Mouse (Mus musculus) hindbrain, embryonic 14.5 days (tissue): Measurements from ENCODE around the gene Wnk3. TPM values are rescaled to one million over a fixed set of nuclear protein-coding genes. Genes with fewer than 3 reads are reported as not detected.
"Not testable (repeated sequence)": the region's sequence is repeated elsewhere in the genome, so short reads cannot be mapped to it uniquely, and the experiment has no call there.

Experiments used
- ATAC-seq: fragments of 200-750 bp; cut with Nextera tagmentation; 2 replicates; pipeline ENCODE4 v1.8.0; 2017; ENCODE audit warnings: moderate number of reproducible peaks, mild to moderate bottlenecking, moderate TSS enrichment, moderate library complexity; ENCODE audit not compliant: low FRiP score
- DNase-seq: peaks from one replicate; pipeline ENCODE4 v3.0.0-alpha.2; 2015; ENCODE audit warnings: low spot score
- H3K27ac ChIP-seq: fragments of 300-500 bp; sonication (generic); 2 replicates; pipeline ENCODE4 v1.5.1; 2014; ENCODE audit warnings: mild to moderate bottlenecking, moderate library complexity
- H3K27me3 ChIP-seq: fragments of 300-500 bp; sonication (generic); 2 replicates; pipeline ENCODE4 v1.6.1; 2014; ENCODE audit warnings: mild to moderate bottlenecking, low read length, mixed read lengths; ENCODE audit not compliant: control insufficient read depth, insufficient read depth
- H3K36me3 ChIP-seq: fragments of 300-500 bp; sonication (generic); replicated peaks from 2 replicates; pipeline ENCODE4 v1.6.1; 2014; ENCODE audit not compliant: control insufficient read depth, insufficient read depth
- H3K4me1 ChIP-seq: fragments of 300-500 bp; sonication (generic); replicated peaks from 2 replicates; pipeline ENCODE4 v1.6.1; 2014; ENCODE audit warnings: antibody characterized with exemption, low read length, mixed read lengths; ENCODE audit not compliant: control insufficient read depth, insufficient read depth
- H3K4me2 ChIP-seq: fragments of 300-500 bp; sonication (generic); replicated peaks from 2 replicates; pipeline ENCODE4 v1.6.1; 2014; ENCODE audit warnings: mild to moderate bottlenecking, moderate library complexity
- H3K4me3 ChIP-seq: fragments of 300-500 bp; sonication (generic); replicated peaks from 2 replicates; pipeline ENCODE4 v1.5.1; 2014; ENCODE audit warnings: mild to moderate bottlenecking, low read length
- H3K9ac ChIP-seq: fragments of 300-500 bp; sonication (generic); 2 replicates; pipeline ENCODE4 v1.6.1; 2014
- H3K9me3 ChIP-seq: fragments of 300-500 bp; sonication (generic); 2 replicates; pipeline ENCODE4 v1.6.1; 2016; ENCODE audit warnings: low read length; ENCODE audit not compliant: control insufficient read depth
- WGBS: fragments of 180-500 bp; shearing (Covaris S2); extraction: QIAGEN DNeasy Blood & Tissue Kit; methylation state at CpG from one replicate; pipeline ENCODE4 v1.1.7; 2014; 5-methylcytosine and 5-hydroxymethylcytosine counted together
- polyA plus RNA-seq: library from polyadenylated mRNA; unstranded; fragments of >200 nt; fragmentation: Nextera tagmentation; extraction: Ambion mirVana; gene quantifications from 2 replicates; pipeline ENCODE4 v1.2.1, GENCODE M21; 2014

Gene Wnk3
- polyA plus RNA-seq: 22.7 and 24.6 TPM in 2 replicates

DNA sequence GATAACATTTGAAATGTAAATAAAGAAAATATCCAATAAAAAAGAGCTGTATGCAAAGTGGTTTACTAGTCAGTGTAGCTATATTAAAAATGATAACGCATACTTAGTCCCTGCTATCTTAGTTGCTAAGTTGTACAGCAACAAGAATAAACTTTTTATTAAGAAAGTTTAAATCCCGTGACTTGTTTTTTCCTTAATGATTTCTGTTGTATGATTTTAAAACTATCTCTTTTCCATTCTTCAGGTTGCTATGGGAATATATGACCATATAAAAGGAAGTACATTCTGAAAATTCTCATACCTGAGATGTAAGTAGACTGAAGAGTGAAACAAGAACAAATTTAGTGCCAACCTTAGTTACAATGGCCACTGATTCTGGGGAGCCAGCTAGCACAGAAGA, at the start of gene Wnk3:
Gene Wnk3 (plus strand): TSS at position 301 of the 400 bp plus-strand sequence.
- WGBS: 100% methylated on average over 2 of the region's 2 CpGs
- H3K27ac ChIP-seq: no peak within 1 kb of the TSS
- no peaks in the 10 kb centered on the region for H3K27me3 ChIP-seq

DNA sequence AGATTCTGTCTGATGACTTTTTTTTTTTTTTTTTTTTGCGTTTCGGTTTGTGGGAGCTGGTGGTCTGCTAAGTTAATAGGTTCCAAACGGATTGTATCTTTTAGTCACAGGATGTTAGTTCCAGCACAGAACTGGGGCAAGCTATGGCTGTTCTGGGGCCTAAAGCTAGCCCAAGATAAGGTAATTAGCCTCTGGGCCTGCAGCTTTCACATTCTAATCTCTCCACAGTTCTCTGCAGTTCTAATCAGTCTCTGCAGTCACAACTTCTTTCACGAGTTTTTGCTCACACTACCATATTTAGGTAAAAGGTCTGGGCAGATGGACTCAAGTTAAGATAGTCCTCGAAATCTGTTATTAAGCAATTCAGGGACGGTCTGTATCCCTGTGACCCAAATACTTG, 39.5 kb upstream of the Wnk3 start:
- Histone ChIP-seq H3K9ac (no peak overlapping the region), H3K27me3 (no peaks in the 10 kb centered on the region), H3K4me3 (no peak overlapping the region), H3K27ac (no peak overlapping the region), H3K36me3 (no peaks in the 10 kb centered on the region), H3K4me1 (no peaks in the 10 kb centered on the region), H3K9me3 (no peaks in the 10 kb centered on the region), H3K4me2 (no peak overlapping the region)
- WGBS: 78% methylated on average over 6 of the region's 6 CpGs
- no peak for DNase-seq
- no peak for ATAC-seq

More for the DNA sequence above, at the start of gene Wnk3:
- DNase-seq: no peak
- Histone ChIP-seq H3K9me3 (no peaks in the 10 kb centered on the region), H3K9ac (no peak within 1 kb of the TSS), H3K4me1 (no peaks in the 10 kb centered on the region), H3K4me3 (no peak within 1 kb of the TSS), H3K36me3 (peaks cover 12% of the 10 kb centered on the region; the same call in 1 of the 2 replicates), H3K4me2 (no peak within 1 kb of the TSS)
- no peak for ATAC-seq

DNA sequence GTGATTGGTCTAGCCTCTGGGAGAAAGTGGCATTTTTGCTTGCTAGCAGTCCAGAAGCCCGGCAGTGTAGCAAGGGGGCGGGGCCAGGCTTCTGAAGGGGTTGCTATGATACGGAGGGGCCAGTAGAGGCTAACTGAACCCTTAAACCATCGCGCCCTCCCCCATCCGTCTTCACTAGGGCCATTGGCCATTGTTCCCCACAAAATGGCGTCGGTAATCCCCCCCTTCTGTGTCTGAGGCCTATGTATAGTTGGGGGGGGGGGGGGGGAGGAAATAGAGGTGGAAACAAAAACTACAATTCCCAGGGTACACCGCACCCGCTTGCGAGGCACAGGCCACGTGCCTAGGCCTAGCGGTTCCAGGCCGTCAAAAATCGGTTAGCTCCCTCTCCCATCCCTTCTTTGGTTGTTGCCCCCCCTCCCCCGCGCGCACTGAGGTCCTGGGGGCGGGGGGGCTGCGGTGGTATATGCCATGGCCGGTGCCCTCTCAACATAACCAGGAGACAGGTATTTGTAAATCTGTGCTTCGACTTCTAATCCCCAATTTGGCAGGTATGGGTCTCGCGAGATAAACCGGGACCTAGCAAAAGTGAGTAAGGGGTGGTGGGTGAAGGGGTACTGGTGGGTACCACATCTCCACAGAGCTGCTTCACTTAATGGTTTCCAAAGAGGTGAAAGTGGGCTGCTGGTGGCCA, 29.3 kb upstream of the Wnk3 start:
- 13% methylated on average over 22 of the region's 25 CpGs for WGBS
- H3K36me3 ChIP-seq: no peaks in the 10 kb centered on the region
- peak; percentile 78 for ATAC-seq
- H3K9ac ChIP-seq: peak overlapping the region; percentile 57
- no peaks in the 10 kb centered on the region for H3K9me3 ChIP-seq
- peak overlapping the region; percentile 90 for H3K27ac ChIP-seq
- peak overlapping the region; percentile 57 for H3K4me2 ChIP-seq
- peak overlapping the region; percentile 41 for H3K4me3 ChIP-seq
- peak; percentile 76 for DNase-seq
- H3K4me1 ChIP-seq: no peaks in the 10 kb centered on the region
- H3K27me3 ChIP-seq: no peaks in the 10 kb centered on the region; the same call in 1 of the 2 replicates

DNA sequence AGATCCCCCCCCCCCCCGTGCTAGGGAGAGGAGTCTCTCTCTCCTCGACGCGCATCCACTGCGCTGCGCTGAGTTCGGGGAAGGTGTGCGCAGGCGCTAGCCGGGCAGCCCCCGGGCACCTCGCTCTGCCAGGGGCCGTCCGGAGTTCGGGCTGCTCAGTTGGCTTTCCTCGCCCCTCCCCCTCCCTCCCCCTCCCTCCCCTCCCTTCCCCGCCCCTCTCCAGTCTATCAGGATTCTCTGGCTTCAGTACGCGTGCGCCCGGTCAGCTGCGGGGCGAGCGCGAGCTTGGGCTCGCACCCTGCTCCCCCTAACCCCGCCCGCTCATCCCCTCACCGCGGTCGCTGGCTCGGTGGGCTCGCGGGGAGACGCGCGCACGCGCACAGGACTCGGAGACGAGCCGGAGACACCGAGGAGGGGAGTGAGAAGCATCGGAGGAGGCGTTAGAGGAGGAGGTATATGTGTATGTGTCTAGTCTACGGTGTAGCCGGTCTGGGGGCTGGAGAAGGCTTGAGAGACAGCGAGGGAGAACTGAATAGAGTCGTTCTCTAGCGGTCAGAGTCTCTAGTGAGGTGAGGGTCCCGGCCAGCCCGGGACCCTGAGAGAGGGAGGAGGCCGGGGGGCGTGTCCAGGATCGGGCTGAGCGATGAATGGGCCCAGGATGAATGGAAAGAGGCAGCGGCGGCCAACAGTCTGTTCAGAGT, 28.5 kb upstream of the Wnk3 start:
- DNase-seq (peak; percentile 86), ATAC-seq (peak; percentile 94)
- H3K4me1 ChIP-seq: no peaks in the 10 kb centered on the region

DNA sequence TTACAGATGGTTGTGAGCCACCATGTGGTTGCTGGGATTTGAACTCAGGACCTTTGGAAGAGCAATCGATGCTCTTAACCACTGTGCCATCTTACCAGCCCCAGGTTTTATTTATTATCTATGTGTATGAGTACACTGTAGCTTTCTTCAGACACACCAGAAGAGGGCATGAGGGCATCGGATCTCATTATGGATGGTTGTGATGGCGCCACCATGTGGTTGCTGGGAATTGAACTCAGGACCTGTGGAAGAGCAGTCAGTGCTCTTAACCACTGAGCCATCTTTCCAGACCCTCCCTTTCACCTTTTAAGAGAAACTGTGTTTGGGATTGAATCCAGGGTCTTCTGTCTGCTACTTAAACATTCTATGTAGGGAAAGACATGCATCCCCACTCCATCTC, 24.7 kb upstream of the Wnk3 start:
- not testable (repeated sequence) for ATAC-seq, H3K9me3 ChIP-seq, H3K4me2 ChIP-seq, DNase-seq, H3K27ac ChIP-seq, H3K4me1 ChIP-seq, H3K9ac ChIP-seq, H3K4me3 ChIP-seq, H3K27me3 ChIP-seq, H3K36me3 ChIP-seq
- 70% methylated on average over 3 of the region's 3 CpGs for WGBS

More for the DNA sequence above, 28.5 kb upstream of the Wnk3 start:
- 23% methylated on average over 23 of the region's 58 CpGs for WGBS
- Histone ChIP-seq H3K4me2 (peak overlapping the region; percentile 57), H3K9ac (peak overlapping the region; percentile 57), H3K27me3 (no peaks in the 10 kb centered on the region; the same call in 1 of the 2 replicates), H3K36me3 (no peaks in the 10 kb centered on the region), H3K4me3 (peak overlapping the region; percentile 41), H3K9me3 (no peaks in the 10 kb centered on the region), H3K27ac (peak overlapping the region; percentile 90)

DNA sequence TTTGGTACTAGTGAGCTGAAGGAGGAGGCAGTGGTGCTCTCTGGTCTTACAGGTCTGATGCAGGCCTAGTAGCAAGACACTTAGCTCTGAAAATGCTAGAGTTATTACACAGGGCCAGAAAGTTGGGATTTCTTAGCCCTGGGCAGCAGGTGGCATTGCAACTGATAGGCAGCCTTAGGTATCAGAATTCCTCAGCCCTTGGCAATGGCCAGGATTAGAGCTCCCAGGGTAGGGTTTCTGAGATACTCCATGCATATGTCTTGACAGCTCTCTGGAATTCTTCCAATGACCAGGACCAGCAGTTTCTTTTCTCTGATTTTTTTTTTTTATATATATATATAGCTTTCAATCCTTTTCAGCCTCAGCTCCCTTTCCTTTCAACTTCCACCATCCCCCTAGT, 100.5 kb downstream of the Wnk3 start:
- Histone ChIP-seq H3K9ac (no peak overlapping the region), H3K27me3 (no peaks in the 10 kb centered on the region), H3K27ac (no peak overlapping the region), H3K4me3 (no peak overlapping the region), H3K4me2 (no peak overlapping the region), H3K4me1 (no peaks in the 10 kb centered on the region), H3K9me3 (no peaks in the 10 kb centered on the region), H3K36me3 (peaks cover 18% of the 10 kb centered on the region)
- ATAC-seq: no peak
- DNase-seq: no peak

DNA sequence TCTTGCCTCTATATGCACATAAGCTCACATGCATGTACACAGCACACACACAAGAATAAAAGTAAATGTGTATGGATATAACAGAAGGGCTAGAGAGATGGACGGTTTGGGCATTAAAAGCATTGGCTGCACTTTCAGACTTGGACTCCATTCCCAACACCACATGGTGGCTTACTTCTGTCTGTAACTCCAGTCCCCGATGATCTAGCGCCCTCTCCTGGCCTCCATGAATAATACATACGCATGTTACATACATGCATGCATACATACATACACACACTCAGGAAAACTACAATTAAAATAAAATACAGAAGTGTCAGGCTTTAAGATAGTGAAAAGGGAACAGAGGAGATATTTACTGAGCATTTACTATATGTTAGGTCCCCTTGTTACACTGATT, 115.9 kb downstream of the Wnk3 start:
- WGBS: 89% methylated on average over 4 of the region's 4 CpGs
- Histone ChIP-seq H3K9ac (no peak overlapping the region), H3K4me3 (no peak overlapping the region), H3K27me3 (no peaks in the 10 kb centered on the region), H3K9me3 (no peaks in the 10 kb centered on the region), H3K4me1 (no peaks in the 10 kb centered on the region), H3K27ac (no peak overlapping the region), H3K36me3 (peaks cover 4% of the 10 kb centered on the region), H3K4me2 (no peak overlapping the region)
- no peak for ATAC-seq
- no peak for DNase-seq

DNA sequence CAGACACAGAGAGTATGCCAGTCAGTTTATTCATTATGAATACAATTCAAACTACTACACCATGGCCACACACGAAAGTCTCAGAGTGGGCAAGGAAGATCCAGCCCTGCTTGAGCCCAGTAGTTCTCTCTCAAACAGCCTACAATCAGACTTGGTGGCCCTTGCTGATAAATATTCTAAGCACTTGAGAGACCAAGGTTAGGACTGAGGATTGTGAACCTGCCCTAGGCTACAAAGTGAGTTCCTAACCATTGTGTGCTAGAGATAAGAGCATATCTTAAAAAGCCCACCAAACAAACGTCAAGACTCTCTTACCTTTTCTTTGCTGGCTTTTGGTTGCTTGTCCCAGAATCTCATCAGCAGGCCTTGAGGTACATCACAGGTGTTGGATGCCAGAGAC, 135.7 kb downstream of the Wnk3 start:
- Histone ChIP-seq H3K4me3 (no peak overlapping the region), H3K9me3 (no peaks in the 10 kb centered on the region), H3K4me1 (no peaks in the 10 kb centered on the region), H3K4me2 (no peak overlapping the region), H3K9ac (no peak overlapping the region), H3K27ac (no peak overlapping the region), H3K27me3 (no peaks in the 10 kb centered on the region), H3K36me3 (no peaks in the 10 kb centered on the region)
- no peak for DNase-seq
- ATAC-seq: no peak
- 76% methylated on average over 2 of the region's 2 CpGs for WGBS

DNA sequence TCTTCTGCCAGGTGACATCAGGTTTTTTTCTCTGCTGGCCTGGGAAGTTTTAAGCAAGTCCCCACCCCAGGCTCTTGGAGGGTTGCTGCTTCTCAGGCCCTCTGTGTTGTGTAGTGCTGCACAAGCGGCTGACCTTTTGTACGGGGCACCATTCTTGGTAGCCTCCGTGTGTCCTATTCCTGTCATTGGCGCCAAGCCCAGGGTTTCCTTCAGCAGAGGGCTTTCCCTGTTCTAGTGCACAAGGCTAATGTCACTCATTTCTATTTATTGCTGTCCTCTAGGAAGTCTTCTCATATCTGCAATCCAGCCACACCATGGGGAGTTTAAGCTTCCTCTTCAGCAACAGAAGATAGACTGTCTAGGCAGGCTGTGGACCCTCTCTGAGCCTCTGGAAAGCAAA, 139.9 kb downstream of the Wnk3 start:
- Histone ChIP-seq H3K4me2 (no peak overlapping the region), H3K27me3 (no peaks in the 10 kb centered on the region), H3K9ac (no peak overlapping the region), H3K27ac (no peak overlapping the region), H3K4me3 (no peak overlapping the region), H3K36me3 (no peaks in the 10 kb centered on the region), H3K4me1 (no peaks in the 10 kb centered on the region), H3K9me3 (no peaks in the 10 kb centered on the region)
- ATAC-seq (no peak), DNase-seq (no peak)
- 68% methylated on average over 4 of the region's 4 CpGs for WGBS
